Comparison of ENCODE assay signal across 23 mouse cellular contexts in genomic region chr15:87717056-87717455, GRCm38 (mm10).
DNase-seq lines count a peak whose midpoint lies in the region; ATAC-seq lines count a peak whose summit lies in the region.
"Had no signal": no experiment of that assay in that cellular context is flagged by ENCODE, and none has a peak within 500 bp of the region (broad histone marks: within the 10 kb centered on the region; RNA-seq: fewer than 3 reads in every experiment).

No protein-coding gene starts in this region.

- H3K27ac ChIP-seq in hindbrain, embryonic 11.5 days (ENCODE audit: low read depth, low read length), result no peak overlapping the region
- H3K27ac ChIP-seq in hindbrain, embryonic 16.5 days (ENCODE audit: low read depth, low read length), result no peak overlapping the region
- H3K27ac ChIP-seq in limb, embryonic 10.5 days, result 0 out of 2 replicates have a peak overlapping the region, but pooled peaks have one; percentile 20
- H3K27ac ChIP-seq: hindbrain, embryonic 15.5 days; limb, embryonic 12.5 days; liver, embryonic 12.5 days; midbrain, embryonic 10.5 days; stomach, embryonic 15.5 days had no signal

- no peaks in the 10 kb centered on the region for H3K36me3 ChIP-seq in hindbrain, embryonic 11.5 days (ENCODE audit: control insufficient read depth, insufficient read depth, low read length)
- 0 out of 2 replicates have a peak, but pooled peaks cover 5% of the 10 kb centered on the region for H3K36me3 ChIP-seq in hindbrain, embryonic 16.5 days (ENCODE audit: control insufficient read depth, insufficient read depth, low read length)
- H3K36me3 ChIP-seq in limb, embryonic 10.5 days, result no peaks in the 10 kb centered on the region
- H3K36me3 ChIP-seq: heart, embryonic 12.5 days; hindbrain, embryonic 15.5 days; limb, embryonic 12.5 days; liver, embryonic 12.5 days; stomach, embryonic 15.5 days had no signal

- no peak overlapping the region for H3K9ac ChIP-seq in hindbrain, embryonic 11.5 days (ENCODE audit: low read depth, low read length)
- no peak overlapping the region for H3K9ac ChIP-seq in hindbrain, embryonic 16.5 days (ENCODE audit: low read depth, low read length)
- H3K9ac ChIP-seq: forebrain, postnatal 0 days; heart, embryonic 12.5 days; hindbrain, embryonic 15.5 days; limb, embryonic 12.5 days; liver, embryonic 12.5 days; stomach, embryonic 15.5 days had no signal

- H3K4me3 ChIP-seq in hindbrain, embryonic 11.5 days (ENCODE audit: low read depth, low read length), result no peak overlapping the region
- no peak overlapping the region for H3K4me3 ChIP-seq in hindbrain, embryonic 16.5 days (ENCODE audit: low read length)
- no peak overlapping the region for H3K4me3 ChIP-seq in limb, embryonic 10.5 days
- H3K4me3 ChIP-seq: heart, embryonic 12.5 days; hindbrain, embryonic 15.5 days; limb, embryonic 12.5 days; liver, embryonic 12.5 days; midbrain, embryonic 10.5 days; stomach, embryonic 15.5 days had no signal

- no peaks in the 10 kb centered on the region for H3K27me3 ChIP-seq in hindbrain, embryonic 11.5 days (ENCODE audit: control insufficient read depth, insufficient read depth, low read length)
- no peaks in the 10 kb centered on the region for H3K27me3 ChIP-seq in hindbrain, embryonic 16.5 days (replicated peaks; ENCODE audit: control insufficient read depth, insufficient read depth, low read length)
- H3K27me3 ChIP-seq in limb, embryonic 10.5 days (ENCODE audit: low read depth, poor library complexity, severe bottlenecking), result no peaks in the 10 kb centered on the region
- H3K27me3 ChIP-seq: heart, embryonic 12.5 days; hindbrain, embryonic 15.5 days; liver, embryonic 12.5 days; stomach, embryonic 15.5 days had no signal

- 57% methylated on average over 5 of the region's 5 CpGs for WGBS in hindbrain, embryonic 11.5 days
- WGBS in hindbrain, embryonic 16.5 days, result 47% methylated on average over 5 of the region's 5 CpGs
- WGBS in limb, embryonic 10.5 days, result 74% methylated on average over 5 of the region's 5 CpGs

- peak; percentile 10 for DNase-seq in adrenal gland, postnatal 14 days
- no peak for DNase-seq in adrenal gland, postnatal 36 days
- DNase-seq in hindbrain, embryonic 11.5 days (ENCODE audit: low spot score), result peak; percentile 3
- peak; percentile 74 for DNase-seq in 3134 (ENCODE audit: extremely low read depth, insufficient read length, low spot score)
- DNase-seq in limb, embryonic 10.5 days (ENCODE audit: low spot score), result no peak
- no peak for DNase-seq in frontal cortex, adult 2 months (ENCODE audit: extremely low spot score in 1 of 2, low spot score in 1 of 2)
- DNase-seq: adrenal gland, postnatal 10 days; cerebellum, adult 9-10 months; forebrain, postnatal 0 days; kidney, adult 9 months; kidney, postnatal 14 days; lung, adult 18-20 months; lung, postnatal 10 days; thymus, postnatal 36 days had no signal

- H3K4me2 ChIP-seq in hindbrain, embryonic 11.5 days (replicated peaks; ENCODE audit: low read depth, low read length), result no peak overlapping the region
- H3K4me2 ChIP-seq in hindbrain, embryonic 16.5 days (ENCODE audit: low read length), result no peak overlapping the region
- H3K4me2 ChIP-seq: heart, embryonic 12.5 days; hindbrain, embryonic 15.5 days; limb, embryonic 12.5 days; liver, embryonic 12.5 days; stomach, embryonic 15.5 days had no signal

- no peak for ATAC-seq in hindbrain, embryonic 11.5 days (ENCODE audit: low FRiP score)
- ATAC-seq in hindbrain, embryonic 16.5 days, result no peak
- ATAC-seq: forebrain, postnatal 0 days; intestine, embryonic 16.5 days; liver, embryonic 12.5 days; midbrain, embryonic 16.5 days had no signal

- H3K9me3 ChIP-seq in hindbrain, embryonic 11.5 days (ENCODE audit: control insufficient read depth, low read length), result no peaks in the 10 kb centered on the region
- H3K9me3 ChIP-seq in hindbrain, embryonic 16.5 days (ENCODE audit: control insufficient read depth, low read length), result no peaks in the 10 kb centered on the region
- H3K9me3 ChIP-seq in limb, embryonic 10.5 days (replicated peaks), result no peaks in the 10 kb centered on the region
- H3K9me3 ChIP-seq: heart, embryonic 12.5 days; hindbrain, embryonic 15.5 days; limb, embryonic 12.5 days; liver, embryonic 12.5 days; midbrain, embryonic 10.5 days; stomach, embryonic 15.5 days had no signal

- H3K4me1 ChIP-seq in hindbrain, embryonic 11.5 days (replicated peaks; ENCODE audit: control insufficient read depth, insufficient read depth, low read length), result no peaks in the 10 kb centered on the region
- H3K4me1 ChIP-seq in hindbrain, embryonic 16.5 days (ENCODE audit: control insufficient read depth, insufficient read depth, low read depth, low read length), result peaks cover 8% of the 10 kb centered on the region; the same call in 1 of the 2 replicates
- H3K4me1 ChIP-seq in limb, embryonic 10.5 days, result peaks cover 9% of the 10 kb centered on the region; the same call in 1 of the 2 replicates
- H3K4me1 ChIP-seq: heart, embryonic 12.5 days; liver, embryonic 12.5 days; stomach, embryonic 15.5 days had no signal

Comparison
In these comparisons a context has a peak if more than half of its experiments do, and no peak if none do; other contexts are left out.
1. DNase-seq: peak in adrenal gland, postnatal 14 days (single experiment), hindbrain, embryonic 11.5 days (single experiment) and 3134 (single experiment); none in adrenal gland, postnatal 36 days (0 of 2), limb, embryonic 10.5 days (single experiment) and frontal cortex, adult 2 months (0 of 2).